Mouse (Mus musculus) small intestine, adult 2 months (tissue): ENCODE data around the gene Ptprf.

Source experiments
- CTCF ChIP-seq: fragments of 200-500 bp; IDR thresholded peaks from 2 replicates; pipeline ENCODE4 v1.5.1; 2012; ENCODE audit warnings: low read depth, mild to moderate bottlenecking, control low read depth, inconsistent platforms, low read length, moderate library complexity, mixed read lengths; ENCODE audit not compliant: insufficient replicate concordance, insufficient read length; ENCODE audit errors: extremely low read depth
- POLR2A ChIP-seq: fragments of 200-500 bp; IDR thresholded peaks from 2 replicates; pipeline ENCODE4 v1.6.1; 2012; ENCODE audit warnings: low read depth, mild to moderate bottlenecking, control low read depth, inconsistent platforms, low read length, moderate library complexity

DNA sequence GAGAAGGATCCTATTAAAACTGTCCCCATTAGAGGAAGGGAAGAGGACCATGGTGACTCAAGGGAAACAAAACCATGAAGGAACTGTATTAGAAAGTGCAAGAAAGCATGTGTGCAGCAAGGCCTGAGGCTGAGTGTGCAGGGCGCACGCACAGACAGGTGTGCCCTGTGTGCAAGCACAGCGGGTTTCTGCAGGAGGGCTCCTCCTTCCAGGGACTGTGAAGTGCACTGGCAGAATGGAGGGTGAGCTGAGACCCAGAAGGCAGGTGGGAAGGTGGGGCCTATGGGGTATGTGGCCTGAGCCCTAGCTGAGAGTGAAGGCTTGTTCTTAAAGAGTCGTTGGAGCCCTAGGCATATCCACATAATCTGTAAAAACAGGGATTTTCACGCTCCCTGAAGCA, 1.9 kb downstream of the Ptprf start:
- TF ChIP-seq CTCF (no peak), POLR2A (no peak)
